Mouse (Mus musculus) olfactory bulb, adult 2 months (tissue): ENCODE results near the gene T2. TPM values are rescaled to one million over a fixed set of nuclear protein-coding genes. Genes with fewer than 3 reads are reported as not detected.
A peak's percentile ranks its signal among the peaks of the same experiment; 100 is the strongest.

Experiments used
- H3K27ac ChIP-seq: fragments of 200-500 bp; 2 replicates; pipeline ENCODE4 v1.5.1; 2012; ENCODE audit warnings: low read depth, low read length; ENCODE audit not compliant: insufficient read depth
- H3K4me1 ChIP-seq: fragments of 200-500 bp; 2 replicates; pipeline ENCODE4 v1.6.1; 2012; ENCODE audit warnings: low read length; ENCODE audit not compliant: control insufficient read depth, insufficient read depth
- H3K4me3 ChIP-seq: fragments of 200-500 bp; 2 replicates; pipeline ENCODE4 v1.5.1; 2012; ENCODE audit warnings: mild to moderate bottlenecking, low read depth, low read length, moderate library complexity; ENCODE audit not compliant: insufficient read depth
- CTCF ChIP-seq: fragments of 200-500 bp; IDR thresholded peaks from 2 replicates; pipeline ENCODE4 v1.5.1; 2012; ENCODE audit warnings: low read depth, mild to moderate bottlenecking, low read length, moderate library complexity; ENCODE audit not compliant: insufficient read depth
- POLR2A ChIP-seq: fragments of 200-500 bp; IDR thresholded peaks from 2 replicates; pipeline ENCODE4 v1.6.1; 2012; ENCODE audit warnings: mild to moderate bottlenecking, low read depth, low read length, moderate library complexity; ENCODE audit not compliant: insufficient read depth
- WGBS: fragments of 180-500 bp; shearing (Covaris S2); methylation state at CpG from one replicate; pipeline ENCODE4 v1.1.7; 2018; 5-methylcytosine and 5-hydroxymethylcytosine counted together
- polyA plus RNA-seq: library from polyadenylated mRNA; stranded (reverse); fragments of >200 nt; gene quantifications from 2 replicates; pipeline ENCODE4 v1.2.4, GENCODE M21; 2012; ENCODE audit warnings: low replicate concordance; ENCODE audit not compliant: missing spikeins, insufficient read depth, insufficient read length

Gene T2
- polyA plus RNA-seq, 1 experiment, result not detected

- WGBS, result 26% methylated on average over 16 of the region's 16 CpGs
Measured at GRCm38 (mm10) chr17:8408589-8409295, 53.0 kb downstream of the T2 start.

GRCm38 (mm10) chr17:8410330-8410729 lies 54.5 kb downstream of the T2 start:
- 92% methylated on average over 2 of the region's 2 CpGs for WGBS
- Histone ChIP-seq H3K4me1 (peaks cover 11% of the 10 kb centered on the region), H3K4me3 (no peak overlapping the region), H3K27ac (no peak overlapping the region)
- TF ChIP-seq POLR2A, result no peak
- TF ChIP-seq CTCF, result no peak

More at GRCm38 (mm10) chr17:8408589-8409295, 53.0 kb downstream of the T2 start:
- Histone ChIP-seq H3K4me1 (peaks cover 7% of the 10 kb centered on the region), H3K27ac (no peak overlapping the region), H3K4me3 (no peak overlapping the region)
- TF ChIP-seq CTCF, result no peak
- no peak for TF ChIP-seq POLR2A

GRCm38 (mm10) chr17:8413656-8414055 lies 57.9 kb downstream of the T2 start:
- TF ChIP-seq POLR2A, result no peak
- TF ChIP-seq CTCF, result no peak
- Histone ChIP-seq H3K4me3 (no peak overlapping the region), H3K27ac (no peak overlapping the region), H3K4me1 (peaks cover 15% of the 10 kb centered on the region)
- WGBS, result 98% methylated on average over 5 of the region's 5 CpGs

GRCm38 (mm10) chr17:8415533-8415932 lies 59.7 kb downstream of the T2 start:
- H3K4me1 ChIP-seq, result peaks cover 11% of the 10 kb centered on the region
- 20% methylated on average over 8 of the region's 8 CpGs for WGBS
- H3K27ac ChIP-seq, result no peak overlapping the region
- no peak overlapping the region for H3K4me3 ChIP-seq
- TF ChIP-seq POLR2A (no peak), CTCF (no peak)

- 87% methylated on average over 8 of the region's 8 CpGs for WGBS
- no peak overlapping the region for H3K27ac ChIP-seq
- no peak overlapping the region for H3K4me3 ChIP-seq
- TF ChIP-seq POLR2A, result no peak
- H3K4me1 ChIP-seq, result peaks cover 11% of the 10 kb centered on the region
Measured at GRCm38 (mm10) chr17:8416865-8417264, 61.1 kb downstream of the T2 start.

GRCm38 (mm10) chr17:8420739-8421138 lies 64.9 kb downstream of the T2 start:
- WGBS, result 83% methylated on average over 1 of the region's 1 CpGs
- TF ChIP-seq POLR2A (no peak), CTCF (no peak)
- peaks cover 3% of the 10 kb centered on the region for H3K4me1 ChIP-seq
- no peak overlapping the region for H3K27ac ChIP-seq
- no peak overlapping the region for H3K4me3 ChIP-seq

GRCm38 (mm10) chr17:8421517-8421916 lies 65.7 kb downstream of the T2 start:
- WGBS, result 71% methylated on average over 5 of the region's 5 CpGs
- Histone ChIP-seq H3K4me1 (no peaks in the 10 kb centered on the region), H3K27ac (no peak overlapping the region), H3K4me3 (no peak overlapping the region)
- TF ChIP-seq CTCF (no peak), POLR2A (no peak)

GRCm38 (mm10) chr17:8423283-8423682 lies 67.5 kb downstream of the T2 start:
- H3K4me3 ChIP-seq, result no peak overlapping the region
- WGBS, result 41% methylated on average over 2 of the region's 2 CpGs
- TF ChIP-seq CTCF, result peak; percentile 26; the same call in 1 of the 2 replicates
- TF ChIP-seq POLR2A, result no peak
- H3K4me1 ChIP-seq, result no peaks in the 10 kb centered on the region
- no peak overlapping the region for H3K27ac ChIP-seq

GRCm38 (mm10) chr17:8429436-8429835 lies 73.6 kb downstream of the T2 start:
- TF ChIP-seq CTCF, result no peak
- TF ChIP-seq POLR2A, result no peak
- WGBS, result 9% methylated on average over 16 of the region's 16 CpGs
- H3K4me1 ChIP-seq, result peaks cover 15% of the 10 kb centered on the region
- H3K4me3 ChIP-seq, result no peak overlapping the region
- H3K27ac ChIP-seq, result no peak overlapping the region

GRCm38 (mm10) chr17:8429896-8430295 lies 74.1 kb downstream of the T2 start:
- H3K4me1 ChIP-seq, result peaks cover 17% of the 10 kb centered on the region
- TF ChIP-seq POLR2A, result no peak
- no peak overlapping the region for H3K4me3 ChIP-seq
- 11% methylated on average over 5 of the region's 5 CpGs for WGBS
- H3K27ac ChIP-seq, result no peak overlapping the region
